Mouse (Mus musculus) thymus, postnatal 25 days (tissue): ENCODE data around the gene Cdx2.

Experiments used
- DNase-seq: peaks from one replicate; pipeline ENCODE4 v3.0.0; 2022

Cdx2 gene

GRCm38 (mm10) chr5:147292506-147293120 is 14.5 kb downstream of the Cdx2 start:
- DNase-seq, result no peak

GRCm38 (mm10) chr5:147291764-147292505 is 15.1 kb downstream of the Cdx2 start:
- no peak for DNase-seq

- no peak for DNase-seq
These were observed 22.7 kb downstream of the Cdx2 start for GRCm38 (mm10) chr5:147284365-147284764.

- DNase-seq, result no peak
These were observed 29.5 kb downstream of the Cdx2 start for GRCm38 (mm10) chr5:147277547-147277925.

GRCm38 (mm10) chr5:147276701-147277546 is 30.1 kb downstream of the Cdx2 start:
- DNase-seq, result no peak

- DNase-seq, result no peak
These were observed 31.3 kb downstream of the Cdx2 start for GRCm38 (mm10) chr5:147275761-147276160.

GRCm38 (mm10) chr5:147274174-147275141 is 32.6 kb downstream of the Cdx2 start:
- no peak for DNase-seq

GRCm38 (mm10) chr5:147272808-147273345 is 34.2 kb downstream of the Cdx2 start:
- DNase-seq, result no peak

GRCm38 (mm10) chr5:147272046-147272807 is 34.8 kb downstream of the Cdx2 start:
- DNase-seq, result no peak

- no peak for DNase-seq
These were observed 36.1 kb downstream of the Cdx2 start for GRCm38 (mm10) chr5:147270673-147271655.

- no peak for DNase-seq
These were observed 37.0 kb downstream of the Cdx2 start, which contains the start of gene Pdx1 for GRCm38 (mm10) chr5:147269926-147270672. Gene Pdx1 (plus strand): TSS chr5:147269959.

GRCm38 (mm10) chr5:147269371-147269770 is 37.7 kb downstream of the Cdx2 start:
- no peak for DNase-seq

GRCm38 (mm10) chr5:147268728-147269127 is 38.3 kb downstream of the Cdx2 start:
- DNase-seq, result no peak

GRCm38 (mm10) chr5:147267434-147267833 is 39.6 kb downstream of the Cdx2 start:
- no peak for DNase-seq

GRCm38 (mm10) chr5:147263945-147264344 is 43.1 kb downstream of the Cdx2 start:
- no peak for DNase-seq

GRCm38 (mm10) chr5:147261899-147262541 is 45.0 kb downstream of the Cdx2 start:
- DNase-seq, result no peak

GRCm38 (mm10) chr5:147260778-147261177 is 46.3 kb downstream of the Cdx2 start:
- no peak for DNase-seq

GRCm38 (mm10) chr5:147260189-147260588 is 46.9 kb downstream of the Cdx2 start:
- DNase-seq, result no peak
